Mouse (Mus musculus): ENCODE measurements around the gene Cers6. TPM values are rescaled to one million over a fixed set of nuclear protein-coding genes. Genes with fewer than 3 reads are reported as not detected.

The Cers6 gene
- polyA plus RNA-seq, 1 experiment from 2014 or later, result 28.8 TPM

- Histone ChIP-seq H3K9me3 (no peaks in the 10 kb centered on the region), H3K36me3 (replicated peaks) (no peaks in the 10 kb centered on the region; the same call in 1 of the 2 replicates), H3K27me3 (replicated peaks; ENCODE audit: low read depth, poor library complexity, severe bottlenecking) (no peaks in the 10 kb centered on the region), H3K4me1 (peaks cover 3% of the 10 kb centered on the region; the same call in 1 of the 2 replicates), H3K27ac (replicated peaks) (no peak overlapping the region), H3K4me3 (no peak overlapping the region)
- no peak for DNase-seq (ENCODE audit: low spot score)
- WGBS, result 66% methylated on average over 10 of the region's 10 CpGs
These were observed 243.4 kb downstream of the Cers6 start for GRCm38 (mm10) chr2:69104511-69105145.

GRCm38 (mm10) chr2:69109246-69109645, 248.0 kb downstream of the Cers6 start:
- no peak for DNase-seq (ENCODE audit: low spot score)
- no peak overlapping the region for H3K4me3 ChIP-seq
- no peaks in the 10 kb centered on the region for H3K9me3 ChIP-seq
- H3K27me3 ChIP-seq (replicated peaks; ENCODE audit: low read depth, poor library complexity, severe bottlenecking), result no peaks in the 10 kb centered on the region
- H3K27ac ChIP-seq (replicated peaks), result no peak overlapping the region
- WGBS, result 75% methylated on average over 5 of the region's 5 CpGs
- peaks cover 3% of the 10 kb centered on the region; the same call in 1 of the 2 replicates for H3K4me1 ChIP-seq
- H3K36me3 ChIP-seq (replicated peaks), result peaks cover 11% of the 10 kb centered on the region; the same call in 1 of the 2 replicates

- Histone ChIP-seq H3K4me3 (no peak overlapping the region), H3K27ac (replicated peaks) (no peak overlapping the region), H3K36me3 (replicated peaks) (peaks cover 11% of the 10 kb centered on the region), H3K4me1 (peaks cover 1% of the 10 kb centered on the region; the same call in 1 of the 2 replicates), H3K27me3 (replicated peaks; ENCODE audit: low read depth, poor library complexity, severe bottlenecking) (no peaks in the 10 kb centered on the region), H3K9me3 (no peaks in the 10 kb centered on the region)
- WGBS, result 81% methylated on average over 7 of the region's 7 CpGs
- DNase-seq (ENCODE audit: low spot score), result no peak
These were observed 248.5 kb downstream of the Cers6 start for GRCm38 (mm10) chr2:69109710-69110109.

- Histone ChIP-seq H3K9me3 (no peaks in the 10 kb centered on the region), H3K36me3 (replicated peaks) (peaks cover 21% of the 10 kb centered on the region), H3K27me3 (replicated peaks; ENCODE audit: low read depth, poor library complexity, severe bottlenecking) (no peaks in the 10 kb centered on the region), H3K4me3 (no peak overlapping the region), H3K4me1 (no peaks in the 10 kb centered on the region), H3K27ac (replicated peaks) (no peak overlapping the region)
- no peak for DNase-seq (ENCODE audit: low spot score)
- WGBS, result 84% methylated on average over 5 of the region's 5 CpGs
These were observed 251.4 kb downstream of the Cers6 start for GRCm38 (mm10) chr2:69112609-69113008.

- no peaks in the 10 kb centered on the region for H3K27me3 ChIP-seq (replicated peaks; ENCODE audit: low read depth, poor library complexity, severe bottlenecking)
- peaks cover 21% of the 10 kb centered on the region for H3K36me3 ChIP-seq (replicated peaks)
- 85% methylated on average over 10 of the region's 10 CpGs for WGBS
- no peak for DNase-seq (ENCODE audit: low spot score)
- no peaks in the 10 kb centered on the region for H3K9me3 ChIP-seq
- no peak overlapping the region for H3K27ac ChIP-seq (replicated peaks)
- no peak overlapping the region for H3K4me3 ChIP-seq
- no peaks in the 10 kb centered on the region for H3K4me1 ChIP-seq
These were observed 252.7 kb downstream of the Cers6 start for GRCm38 (mm10) chr2:69113829-69114547.

GRCm38 (mm10) chr2:69115921-69116320, 254.7 kb downstream of the Cers6 start:
- Histone ChIP-seq H3K36me3 (replicated peaks) (peaks cover 21% of the 10 kb centered on the region), H3K27ac (replicated peaks) (no peak overlapping the region), H3K4me1 (no peaks in the 10 kb centered on the region), H3K4me3 (no peak overlapping the region), H3K9me3 (no peaks in the 10 kb centered on the region), H3K27me3 (replicated peaks; ENCODE audit: low read depth, poor library complexity, severe bottlenecking) (no peaks in the 10 kb centered on the region)
- WGBS, result 87% methylated on average over 3 of the region's 3 CpGs
- no peak for DNase-seq (ENCODE audit: low spot score)

- peaks cover 19% of the 10 kb centered on the region for H3K36me3 ChIP-seq (replicated peaks)
- H3K9me3 ChIP-seq, result no peaks in the 10 kb centered on the region
- no peak for DNase-seq (ENCODE audit: low spot score)
- 85% methylated on average over 4 of the region's 4 CpGs for WGBS
- no peak overlapping the region for H3K27ac ChIP-seq (replicated peaks)
- H3K4me1 ChIP-seq, result no peaks in the 10 kb centered on the region
- H3K27me3 ChIP-seq (replicated peaks; ENCODE audit: low read depth, poor library complexity, severe bottlenecking), result no peaks in the 10 kb centered on the region
- no peak overlapping the region for H3K4me3 ChIP-seq
These were observed 255.5 kb downstream of the Cers6 start for GRCm38 (mm10) chr2:69116767-69117166.

- Histone ChIP-seq H3K36me3 (replicated peaks) (peaks cover 10% of the 10 kb centered on the region), H3K27ac (replicated peaks) (no peak overlapping the region), H3K4me1 (no peaks in the 10 kb centered on the region), H3K4me3 (no peak overlapping the region), H3K9me3 (no peaks in the 10 kb centered on the region), H3K27me3 (replicated peaks; ENCODE audit: low read depth, poor library complexity, severe bottlenecking) (no peaks in the 10 kb centered on the region)
- WGBS, result 85% methylated on average over 1 of the region's 1 CpGs
- DNase-seq (ENCODE audit: low spot score), result no peak
These were observed 257.8 kb downstream of the Cers6 start for GRCm38 (mm10) chr2:69118994-69119393.

- Histone ChIP-seq H3K4me3 (no peak overlapping the region), H3K27ac (replicated peaks) (no peak overlapping the region), H3K27me3 (replicated peaks; ENCODE audit: low read depth, poor library complexity, severe bottlenecking) (no peaks in the 10 kb centered on the region), H3K9me3 (no peaks in the 10 kb centered on the region), H3K36me3 (replicated peaks) (peaks cover 10% of the 10 kb centered on the region), H3K4me1 (no peaks in the 10 kb centered on the region)
- 83% methylated on average over 2 of the region's 2 CpGs for WGBS
- no peak for DNase-seq (ENCODE audit: low spot score)
These were observed 258.5 kb downstream of the Cers6 start for GRCm38 (mm10) chr2:69119718-69120117.

- H3K4me1 ChIP-seq, result no peaks in the 10 kb centered on the region
- 87% methylated on average over 4 of the region's 4 CpGs for WGBS
These were observed 260.4 kb downstream of the Cers6 start for GRCm38 (mm10) chr2:69121681-69122080.

GRCm38 (mm10) chr2:69125425-69125824, 264.2 kb downstream of the Cers6 start:
- no peak overlapping the region for H3K4me3 ChIP-seq
- no peaks in the 10 kb centered on the region for H3K9me3 ChIP-seq
- 78% methylated on average over 3 of the region's 3 CpGs for WGBS
- H3K27ac ChIP-seq (replicated peaks), result no peak overlapping the region
- no peak for DNase-seq (ENCODE audit: low spot score)
- H3K4me1 ChIP-seq, result peaks cover 16% of the 10 kb centered on the region
- no peaks in the 10 kb centered on the region for H3K36me3 ChIP-seq (replicated peaks)
- no peaks in the 10 kb centered on the region for H3K27me3 ChIP-seq (replicated peaks; ENCODE audit: low read depth, poor library complexity, severe bottlenecking)

More at GRCm38 (mm10) chr2:69121681-69122080, 260.4 kb downstream of the Cers6 start:
- H3K27ac ChIP-seq (replicated peaks), result no peak overlapping the region
- DNase-seq (ENCODE audit: low spot score), result no peak
- no peak overlapping the region for H3K4me3 ChIP-seq
- H3K36me3 ChIP-seq (replicated peaks), result no peaks in the 10 kb centered on the region
- no peaks in the 10 kb centered on the region for H3K9me3 ChIP-seq
- H3K27me3 ChIP-seq (replicated peaks; ENCODE audit: low read depth, poor library complexity, severe bottlenecking), result no peaks in the 10 kb centered on the region

- no peaks in the 10 kb centered on the region for H3K36me3 ChIP-seq (replicated peaks)
- H3K9me3 ChIP-seq, result no peaks in the 10 kb centered on the region
- H3K4me1 ChIP-seq, result peaks cover 22% of the 10 kb centered on the region
- 80% methylated on average over 7 of the region's 7 CpGs for WGBS
- no peak overlapping the region for H3K4me3 ChIP-seq
- H3K27ac ChIP-seq (replicated peaks), result no peak overlapping the region
- no peaks in the 10 kb centered on the region for H3K27me3 ChIP-seq (replicated peaks; ENCODE audit: low read depth, poor library complexity, severe bottlenecking)
- DNase-seq (ENCODE audit: low spot score), result no peak
These were observed 267.1 kb downstream of the Cers6 start for GRCm38 (mm10) chr2:69128321-69128720.

GRCm38 (mm10) chr2:69128921-69129395, 267.7 kb downstream of the Cers6 start:
- Histone ChIP-seq H3K27ac (replicated peaks) (no peak overlapping the region; the same call in 1 of the 2 replicates), H3K9me3 (no peaks in the 10 kb centered on the region), H3K4me3 (no peak overlapping the region), H3K27me3 (replicated peaks; ENCODE audit: low read depth, poor library complexity, severe bottlenecking) (no peaks in the 10 kb centered on the region), H3K36me3 (replicated peaks) (no peaks in the 10 kb centered on the region), H3K4me1 (peaks cover 22% of the 10 kb centered on the region)
- DNase-seq (ENCODE audit: low spot score), result peak; percentile 47
- WGBS, result 47% methylated on average over 10 of the region's 10 CpGs

Data from embryonic facial prominence, embryonic 10.5 days (tissue).